Mouse (Mus musculus): ENCODE results near the gene Gm28171. TPM values are rescaled to one million over a fixed set of nuclear protein-coding genes. Genes with fewer than 3 reads are reported as not detected.
"Not testable (repeated sequence)": the region's sequence is repeated elsewhere in the genome, so short reads cannot be mapped to it uniquely, and the experiment has no call there.

The Gm28171 gene
- polyA plus RNA-seq (2012; rRNA removed) (not detected in 2 replicates), polyA plus RNA-seq (2014; fragmentation: Nextera tagmentation; extraction: Ambion mirVana) (not detected in 2 replicates)

DNA sequence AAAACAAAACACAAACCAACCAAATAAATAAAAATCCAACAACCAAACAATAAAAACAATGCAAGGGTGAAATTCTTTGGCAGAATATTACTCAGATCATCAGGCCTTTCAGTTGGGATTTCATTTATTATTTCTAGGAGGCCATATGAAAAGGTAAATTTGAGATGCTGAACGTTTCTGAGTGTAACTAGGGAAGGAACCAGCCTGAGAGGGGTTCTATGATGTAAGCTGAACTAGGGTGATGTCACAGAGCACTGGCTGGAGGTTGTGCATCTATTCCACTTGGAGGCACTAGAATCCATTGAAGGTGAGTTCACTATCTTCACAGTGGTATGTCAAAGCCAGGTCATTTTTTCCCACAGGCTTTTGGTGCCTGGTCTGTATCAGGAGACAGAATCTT, at the start of gene Gm28171:
TSS of gene Gm28171 (plus strand) at position 301 of the 400 bp plus-strand sequence.
- DNase-seq (ENCODE audit: low read depth in 3 of 3, low spot score in 3 of 3); H3K27ac ChIP-seq; H3K4me2 ChIP-seq (ENCODE audit: low read depth); H3K4me1 ChIP-seq (replicated peaks; ENCODE audit: control insufficient read depth in 2 of 2, insufficient read depth in 2 of 2, low read length in 1 of 2); H3K27me3 ChIP-seq (ENCODE audit: control insufficient read depth, insufficient read depth, low read length); H3K9me3 ChIP-seq (ENCODE audit: control insufficient read depth, low read length); H3K4me3 ChIP-seq (ENCODE audit: insufficient read depth in 1 of 2, low read depth in 2 of 2, low read length in 2 of 2); ATAC-seq (ENCODE audit: insufficient read depth); H3K9ac ChIP-seq (replicated peaks); H3K36me3 ChIP-seq (replicated peaks; ENCODE audit: control insufficient read depth, insufficient read depth, low read depth): not testable (repeated sequence)
- WGBS (ENCODE audit: insufficient replicate concordance) = no CpG with 5 or more reads among the region's 1 CpGs

Other genes starting within 250 kb of the Gm28171 start
- gene Gm21854, start 136.4 kb upstream of the Gm28171 start, polyA plus RNA-seq (2012; rRNA removed) = not detected in 2 replicates
- gene Gm21854, start 136.4 kb upstream of the Gm28171 start, polyA plus RNA-seq (2014; fragmentation: Nextera tagmentation; extraction: Ambion mirVana) = not detected in 2 replicates
- not detected in 2 replicates for gene Gm20914, start 67.4 kb upstream of the Gm28171 start, polyA plus RNA-seq (2012; rRNA removed)
- gene Gm20914, start 67.4 kb upstream of the Gm28171 start, polyA plus RNA-seq (2014; fragmentation: Nextera tagmentation; extraction: Ambion mirVana) = not detected in 2 replicates
- not detected in 2 replicates for gene Gm21778, start 149.1 kb downstream of the Gm28171 start, polyA plus RNA-seq (2012; rRNA removed)
- not detected in 2 replicates for gene Gm21778, start 149.1 kb downstream of the Gm28171 start, polyA plus RNA-seq (2014; fragmentation: Nextera tagmentation; extraction: Ambion mirVana)

Measured in liver, embryonic 14.5 days (tissue).